Mouse (Mus musculus): ENCODE results near the gene Bzw2. TPM values are rescaled to one million over a fixed set of nuclear protein-coding genes. Genes with fewer than 3 reads are reported as not detected.

Gene Bzw2
- 270 TPM for polyA plus RNA-seq (2017; shearing (Covaris generic))

GRCm38 (mm10) chr12:36157638-36158308, at the start of gene Bzw2:
Gene Bzw2 (minus strand): TSS chr12:36158080.

GRCm38 (mm10) chr12:36156637-36157303, 1.1 kb downstream of the Bzw2 start, which contains the start of gene Ankmy2:
Gene Ankmy2 (plus strand): TSS chr12:36157114.

GRCm38 (mm10) chr12:36042348-36042778, 115.5 kb downstream of the Bzw2 start, which contains the start of gene Tspan13:
Gene Tspan13 (minus strand): TSS chr12:36042500.

Other genes starting within 250 kb of the Bzw2 start
- not detected for gene Agr3, start 232.5 kb downstream of the Bzw2 start, polyA plus RNA-seq (2017; shearing (Covaris generic))
- not detected for gene Agr2, start 165.2 kb downstream of the Bzw2 start, polyA plus RNA-seq (2017; shearing (Covaris generic))
- gene Tspan13, start 115.6 kb downstream of the Bzw2 start, polyA plus RNA-seq (2017; shearing (Covaris generic)) = 278 TPM
- 32.7 TPM for gene Ankmy2, start 966 bp downstream of the Bzw2 start, polyA plus RNA-seq (2017; shearing (Covaris generic))
- not detected for gene Lrrc72, start 95.3 kb upstream of the Bzw2 start, polyA plus RNA-seq (2017; shearing (Covaris generic))
- not detected for gene Sostdc1, start 156.1 kb upstream of the Bzw2 start, polyA plus RNA-seq (2017; shearing (Covaris generic))
- gene Ispd, start 223.4 kb upstream of the Bzw2 start, polyA plus RNA-seq (2017; shearing (Covaris generic)) = 0.15 TPM
- not detected for gene D630036H23Rik, start 224.1 kb upstream of the Bzw2 start, polyA plus RNA-seq (2017; shearing (Covaris generic))

Data from naive thymus-derived CD4-positive, alpha-beta T cell, adult 5 months (primary cell).